Mouse (Mus musculus) ES-E14 (cell line): ENCODE measurements around the gene Alcam. TPM values are rescaled to one million over a fixed set of nuclear protein-coding genes. Genes with fewer than 3 reads are reported as not detected.

Experiments
- DNase-seq: peaks from one replicate; pipeline ENCODE4 v3.0.0-alpha.2; 2013; ENCODE audit warnings: low read depth, low spot score
- H3K27ac ChIP-seq: 2 replicates; pipeline ENCODE4 v1.5.1; 2012; ENCODE audit warnings: low read depth, mild to moderate bottlenecking, low read length, moderate library complexity, mixed read lengths; ENCODE audit not compliant: poor library complexity, insufficient read depth, severe bottlenecking
- H3K36me3 ChIP-seq: 2 replicates; pipeline ENCODE4 v1.6.1; 2012; ENCODE audit warnings: mild to moderate bottlenecking, low read length, moderate library complexity, mixed read lengths; ENCODE audit not compliant: control insufficient read depth, poor library complexity, insufficient read depth, severe bottlenecking
- H3K4me1 ChIP-seq, 2 experiments: fragments of 150-350 bp in 1 of 2; sonication (generic) in 1 of 2; 2 replicates each; pipeline ENCODE4 v1.6.1; 2012; ENCODE audit warnings: low read length in 2 of 2, mild to moderate bottlenecking in 1 of 2, mixed read lengths in 1 of 2; ENCODE audit not compliant: control insufficient read depth in 2 of 2, insufficient read depth in 2 of 2, poor library complexity in 1 of 2
- H3K4me3 ChIP-seq, 2 experiments: fragments of 150-350 bp in 1 of 2; sonication (generic) in 1 of 2; 2 replicates each; pipeline ENCODE4 v1.5.1; 2012; ENCODE audit warnings: low read length in 2 of 2, low read depth in 1 of 2, mild to moderate bottlenecking in 1 of 2, mixed read lengths in 1 of 2; ENCODE audit not compliant: insufficient read depth in 1 of 2, poor library complexity in 1 of 2, severe bottlenecking in 1 of 2
- H3K9ac ChIP-seq: 2 replicates; pipeline ENCODE4 v1.6.1; 2012; ENCODE audit warnings: low read depth, mild to moderate bottlenecking, low read length, mixed read lengths; ENCODE audit not compliant: poor library complexity, insufficient read depth, severe bottlenecking
- H3K9me3 ChIP-seq: fragments of 150-350 bp; sonication (generic); 2 replicates; pipeline ENCODE4 v1.6.1; 2012; ENCODE audit warnings: low read depth, mild to moderate bottlenecking, low read length; ENCODE audit not compliant: control insufficient read depth, insufficient read depth
- CHD2 ChIP-seq: IDR thresholded peaks from 2 replicates; pipeline ENCODE4 v1.6.1; 2014; ENCODE audit warnings: mild to moderate bottlenecking, low read depth, low read length, inconsistent platforms
- HCFC1 ChIP-seq: IDR thresholded peaks from 2 replicates; pipeline ENCODE4 v1.6.1; 2012; ENCODE audit warnings: low read length, inconsistent platforms, borderline replicate concordance; ENCODE audit not compliant: insufficient read depth
- MAFK ChIP-seq: IDR thresholded peaks from 2 replicates; pipeline ENCODE4 v1.6.1; 2014; ENCODE audit warnings: mild to moderate bottlenecking, low read depth, low read length, inconsistent platforms; ENCODE audit not compliant: insufficient read depth
- ZC3H11A ChIP-seq: IDR thresholded peaks from 2 replicates; pipeline ENCODE4 v1.6.1; 2012; ENCODE audit warnings: low read depth, mild to moderate bottlenecking, inconsistent platforms, low read length, borderline replicate concordance
- ZNF384 ChIP-seq: IDR thresholded peaks from 2 replicates; pipeline ENCODE4 v1.6.1; 2012; ENCODE audit warnings: low read depth, low read length, inconsistent platforms
- in situ Hi-C, 2 experiments: fragments of 600-800 bp; cut with MboI; formaldehyde crosslinking; loops; one replicate each; pipeline ENCODE4 v1.15.1; 2025; ENCODE audit warnings: low sequenced_read_pairs in 2 of 2, inconsistent platforms in 1 of 2; ENCODE audit not compliant: unreplicated experiment in 2 of 2
- total RNA-seq: library from RNA; depleted of rRNA; stranded (reverse); fragments of 300-350 nt; gene quantifications from 2 replicates; pipeline ENCODE4 v1.2.3, GENCODE M21; 2012

Gene Alcam
- total RNA-seq, 1 experiment = 8.1 TPM

DNA sequence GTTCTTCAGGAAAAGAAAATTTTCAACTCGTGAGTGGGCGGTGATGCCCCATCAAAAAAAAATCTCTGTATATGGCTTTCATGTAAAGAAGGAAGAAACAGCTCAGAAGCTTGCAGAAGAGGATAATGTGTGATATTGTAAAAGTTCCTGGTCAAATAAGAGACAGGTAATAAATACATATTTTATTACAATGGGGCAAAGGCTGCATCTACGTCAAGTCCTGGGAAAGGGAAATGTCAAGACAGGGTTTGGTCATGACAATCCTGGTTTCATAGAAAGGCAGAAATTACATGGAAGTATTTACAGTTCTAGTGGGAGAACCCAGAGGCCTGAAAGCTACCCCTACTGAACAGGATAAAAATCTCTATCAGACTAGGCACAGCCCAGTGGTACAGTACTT is 7.9 kb downstream of the Alcam start:
- DNase-seq = no peak
- no peak overlapping the region for H3K4me3 ChIP-seq
- no peak overlapping the region for H3K9ac ChIP-seq
- H3K4me1 ChIP-seq = no peaks in the 10 kb centered on the region
- no peak overlapping the region for H3K27ac ChIP-seq
- no peaks in the 10 kb centered on the region for H3K36me3 ChIP-seq
- no peaks in the 10 kb centered on the region for H3K9me3 ChIP-seq
- in situ Hi-C loops = no loop called here
- TF ChIP-seq HCFC1 (no peak), CHD2 (no peak), MAFK (no peak), ZC3H11A (no peak), ZNF384 (no peak)

DNA sequence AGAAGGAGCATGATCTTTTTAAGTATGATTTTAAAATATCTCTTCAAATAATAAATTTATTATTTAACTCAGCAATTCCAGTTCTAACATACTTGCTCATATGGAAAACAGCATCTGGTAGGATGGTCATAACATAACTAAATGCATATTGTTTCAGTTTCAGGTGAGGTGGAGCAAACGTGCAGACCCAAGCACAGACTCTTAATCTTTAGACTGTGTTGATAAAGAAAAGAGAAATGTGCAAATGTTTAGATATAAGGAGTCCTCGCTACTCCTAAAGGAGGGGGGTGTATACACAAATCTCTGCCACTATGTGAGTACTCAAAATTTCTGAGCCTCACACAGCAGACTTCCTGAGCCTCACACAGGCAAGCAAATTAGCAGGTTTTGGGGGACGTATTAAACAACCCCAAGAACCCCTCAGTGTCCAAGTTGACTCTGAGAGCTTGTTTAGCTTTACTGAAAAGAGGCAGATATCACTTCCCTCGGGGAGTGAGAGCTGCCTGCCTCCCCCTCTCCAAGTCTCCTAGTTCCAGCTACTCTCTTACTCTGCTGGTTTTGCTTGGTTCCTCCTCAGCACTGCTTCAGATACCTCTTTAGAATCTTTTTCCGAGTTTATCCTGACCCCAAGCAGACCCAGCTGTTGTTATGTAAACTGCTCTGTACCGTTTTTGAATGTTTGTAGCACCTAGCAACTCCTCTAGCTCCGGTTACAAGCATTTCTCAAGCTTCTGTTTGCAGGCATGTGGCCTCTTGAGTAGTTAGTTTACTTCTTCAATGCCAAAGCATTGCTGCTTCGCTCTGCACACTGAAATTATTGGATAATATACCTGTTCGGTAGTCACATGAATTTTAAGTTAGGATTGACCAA is 10.0 kb downstream of the Alcam start:
- no peaks in the 10 kb centered on the region for H3K4me1 ChIP-seq
- H3K4me3 ChIP-seq = no peak overlapping the region
- no peak overlapping the region for H3K27ac ChIP-seq
- H3K9ac ChIP-seq = no peak overlapping the region
- H3K36me3 ChIP-seq = no peaks in the 10 kb centered on the region
- TF ChIP-seq HCFC1 = no peak
- no peak for TF ChIP-seq MAFK
- TF ChIP-seq ZC3H11A = no peak
- TF ChIP-seq CHD2 = no peak
- TF ChIP-seq ZNF384 = no peak
- no peaks in the 10 kb centered on the region for H3K9me3 ChIP-seq
- DNase-seq = no peak
- in situ Hi-C loops = no loop called here

DNA sequence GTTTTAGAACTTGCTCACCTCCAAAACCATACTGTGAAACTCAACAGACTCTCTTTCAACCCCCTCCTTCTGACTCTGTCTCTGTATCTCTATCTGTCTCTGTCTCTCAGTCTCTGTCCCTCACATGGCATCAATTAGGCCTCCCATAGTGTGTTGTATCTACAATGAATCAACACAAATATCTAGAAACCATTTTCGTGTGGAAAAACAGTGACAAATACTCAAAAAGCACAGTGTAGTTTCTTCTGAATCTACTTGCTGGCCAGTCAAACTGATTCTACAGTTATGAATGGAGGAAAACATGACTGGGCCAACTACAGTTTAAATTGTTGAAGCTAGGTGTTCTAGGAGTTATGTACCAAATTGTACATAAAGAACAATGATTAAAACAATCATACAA is 10.8 kb downstream of the Alcam start:
- in situ Hi-C loops = no loop called here
- no peak for TF ChIP-seq ZC3H11A
- no peak for TF ChIP-seq ZNF384
- no peak for TF ChIP-seq HCFC1
- no peak for TF ChIP-seq MAFK
- no peak for TF ChIP-seq CHD2
- Histone ChIP-seq H3K9me3 (no peaks in the 10 kb centered on the region), H3K36me3 (no peaks in the 10 kb centered on the region), H3K4me1 (no peaks in the 10 kb centered on the region), H3K4me3 (no peak overlapping the region), H3K27ac (no peak overlapping the region), H3K9ac (no peak overlapping the region)
- DNase-seq = no peak

DNA sequence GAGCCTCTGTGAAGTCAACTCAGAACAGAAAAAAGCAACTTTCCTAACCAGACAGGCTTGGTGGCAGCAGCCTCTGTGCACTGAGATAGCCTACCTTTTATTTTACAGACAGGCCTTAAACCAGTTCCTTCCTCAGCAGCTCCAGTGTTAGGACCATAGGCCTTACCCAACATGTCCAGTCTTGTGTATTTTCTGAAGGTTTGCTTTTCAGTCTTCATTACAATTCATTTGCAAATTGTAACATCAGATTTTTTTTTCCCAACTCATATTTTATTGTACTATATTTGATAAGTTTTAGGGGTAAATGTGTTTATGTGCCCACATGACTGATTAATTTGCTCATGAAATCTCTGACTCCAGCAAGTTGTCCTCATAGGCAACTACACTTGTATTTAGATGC is 14.3 kb downstream of the Alcam start:
- no peak for TF ChIP-seq HCFC1
- no peaks in the 10 kb centered on the region for H3K36me3 ChIP-seq
- in situ Hi-C loops = no loop called here
- H3K9me3 ChIP-seq = no peaks in the 10 kb centered on the region
- no peaks in the 10 kb centered on the region for H3K4me1 ChIP-seq
- DNase-seq = no peak
- H3K27ac ChIP-seq = no peak overlapping the region
- no peak overlapping the region for H3K4me3 ChIP-seq
- H3K9ac ChIP-seq = no peak overlapping the region

DNA sequence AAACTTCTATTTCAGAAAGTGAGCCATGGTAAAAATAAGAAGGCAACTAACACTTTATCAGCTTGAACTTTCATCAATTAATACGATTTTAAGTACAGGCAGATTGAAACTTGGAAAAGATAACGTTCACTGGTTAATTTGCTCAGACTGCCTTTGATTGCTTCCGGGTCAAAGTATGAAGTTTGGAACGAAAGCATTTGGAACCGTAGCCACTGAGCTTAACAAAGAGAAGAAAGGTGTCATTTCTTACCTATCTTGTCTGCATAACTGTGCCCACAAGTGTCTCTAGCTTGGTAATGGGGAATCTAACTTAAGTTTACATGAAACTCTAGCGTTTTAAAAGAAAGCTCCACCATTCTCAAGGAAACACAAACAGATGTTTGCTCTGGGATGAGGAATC is 14.9 kb downstream of the Alcam start:
- no peak overlapping the region for H3K27ac ChIP-seq
- no peak overlapping the region for H3K9ac ChIP-seq
- H3K4me3 ChIP-seq = no peak overlapping the region
- TF ChIP-seq ZC3H11A (no peak), CHD2 (no peak), MAFK (no peak), HCFC1 (no peak), ZNF384 (no peak)
- in situ Hi-C loops = no loop called here
- no peaks in the 10 kb centered on the region for H3K36me3 ChIP-seq
- H3K4me1 ChIP-seq = no peaks in the 10 kb centered on the region
- no peaks in the 10 kb centered on the region for H3K9me3 ChIP-seq
- no peak for DNase-seq
